Mouse (Mus musculus) adrenal gland, postnatal 36 days (tissue): Measurements from ENCODE around the gene Mtx3. TPM values are rescaled to one million over a fixed set of nuclear protein-coding genes. Genes with fewer than 3 reads are reported as not detected.

Experiments used
- DNase-seq, 2 experiments: peaks; one replicate each; pipeline ENCODE4 v3.0.0; 2021; ENCODE audit warnings: mixed read lengths in 1 of 2
- total RNA-seq, 2 experiments: library from RNA; stranded (reverse); gene quantifications; 2 replicates each; pipeline ENCODE4 v1.2.3; 2021

The Mtx3 gene
- total RNA-seq, 2 experiments from 2014 or later = 18.3 to 20.0 TPM

DNA sequence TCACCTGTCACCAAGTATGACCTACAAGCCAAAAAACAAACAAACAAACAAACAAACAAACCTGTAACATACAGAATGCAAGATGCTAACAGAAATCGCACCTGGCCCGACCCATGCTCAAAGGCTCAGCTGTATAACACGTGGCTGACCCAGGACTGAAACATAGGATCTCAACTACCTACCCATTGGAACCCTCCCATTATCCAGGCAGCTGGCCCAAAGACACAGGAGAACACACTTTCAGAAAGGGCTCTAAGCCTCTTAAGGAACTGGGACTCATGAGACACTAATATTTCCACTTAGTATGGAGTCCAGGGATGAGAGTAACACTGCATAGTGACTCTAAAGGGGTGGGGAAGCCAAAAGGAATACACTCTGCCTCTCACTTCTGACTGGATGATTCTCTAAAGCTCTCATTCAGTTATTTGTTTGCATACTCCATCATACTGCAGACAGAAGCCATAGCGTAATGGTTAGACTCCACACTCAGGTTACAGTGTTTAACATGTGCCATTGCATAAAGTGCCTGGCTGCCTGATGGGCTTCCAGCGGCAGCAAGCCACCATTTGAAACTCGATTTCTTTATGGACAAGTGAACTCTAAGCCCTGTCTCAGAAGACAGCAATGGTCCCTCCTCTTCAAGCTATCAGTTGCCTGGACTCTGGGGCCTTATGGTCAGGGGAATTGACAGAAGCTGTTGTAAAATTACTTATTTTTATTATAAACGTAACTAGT is 38.6 kb downstream of the Mtx3 start:
- no peak for DNase-seq

DNA sequence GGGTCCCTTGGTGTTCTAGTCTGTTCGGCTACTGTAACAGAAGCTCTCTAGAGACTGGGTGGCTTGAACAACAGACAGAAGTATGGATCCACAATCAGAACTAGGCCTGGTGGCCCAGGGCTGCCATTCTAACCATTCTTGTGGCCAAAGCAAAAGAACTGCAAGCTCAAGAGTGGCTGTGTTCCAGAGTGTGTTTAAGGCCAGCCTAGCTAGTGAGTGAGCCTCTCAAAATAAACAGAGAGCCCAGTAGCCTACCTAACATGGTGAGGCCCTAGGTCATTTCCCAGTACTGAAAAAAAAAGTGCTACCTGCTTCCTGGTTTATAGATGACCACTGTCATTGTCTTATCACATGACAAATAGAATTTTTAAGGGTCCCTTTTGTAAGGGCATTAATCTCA is 39.6 kb downstream of the Mtx3 start:
- DNase-seq = no peak

DNA sequence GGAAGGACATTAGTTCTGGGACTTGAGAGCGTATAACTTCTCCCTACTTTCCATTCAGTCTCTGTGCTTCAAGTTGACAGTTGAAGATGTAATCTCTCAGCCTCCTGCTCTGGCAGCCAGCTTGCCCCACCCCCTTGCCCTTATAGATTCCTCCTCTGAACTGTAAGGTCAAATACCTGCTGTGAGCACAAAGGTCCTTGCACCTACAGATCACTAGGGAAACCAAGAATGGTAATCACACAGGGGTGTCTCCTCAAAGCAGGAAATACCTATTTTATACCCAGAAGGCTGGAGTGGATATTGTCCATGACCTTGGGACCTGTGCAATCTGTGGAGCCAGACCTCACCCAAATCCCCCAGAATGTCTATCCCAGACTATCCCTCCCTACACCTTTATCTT is 40.4 kb downstream of the Mtx3 start:
- no peak for DNase-seq

DNA sequence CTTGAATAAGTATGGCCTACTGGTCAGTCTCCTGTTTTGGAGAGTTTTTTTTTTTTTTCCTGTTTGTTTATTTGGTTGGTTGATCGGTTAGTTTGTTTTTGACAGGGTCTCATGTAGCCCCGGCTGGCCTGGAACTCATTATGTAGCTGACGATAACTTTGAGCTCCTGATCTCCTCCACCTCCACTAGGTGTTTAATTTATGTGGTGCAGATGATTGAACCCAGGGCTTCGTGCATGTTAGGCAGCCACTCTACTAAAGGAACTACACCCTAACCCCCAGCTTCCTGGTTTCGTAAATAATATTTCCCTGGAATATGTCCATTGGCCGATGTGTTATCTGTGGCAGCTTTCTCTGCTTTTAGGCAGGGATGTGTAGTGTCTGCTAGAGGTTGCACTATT is 54.5 kb downstream of the Mtx3 start:
- DNase-seq = no peak

DNA sequence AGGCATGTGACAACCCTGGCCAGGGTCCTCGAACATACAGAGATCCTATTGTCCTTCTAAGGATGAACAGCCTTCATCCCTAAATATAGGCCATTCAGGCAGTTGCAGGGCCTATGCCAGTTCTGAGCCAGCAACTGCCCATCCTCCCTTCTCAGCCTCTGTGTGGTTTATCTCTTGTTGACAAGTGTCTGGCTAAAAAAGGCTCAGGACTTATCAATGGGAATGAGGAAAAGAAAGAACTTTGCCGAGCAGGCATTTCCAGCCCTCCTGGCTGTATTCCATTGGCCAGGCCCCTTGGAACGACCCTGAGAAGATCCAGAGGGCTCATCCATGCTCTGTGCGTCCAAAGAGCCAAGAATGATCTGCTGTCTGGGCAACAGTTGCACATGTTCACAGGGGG is 58.7 kb downstream of the Mtx3 start:
- no peak for DNase-seq

DNA sequence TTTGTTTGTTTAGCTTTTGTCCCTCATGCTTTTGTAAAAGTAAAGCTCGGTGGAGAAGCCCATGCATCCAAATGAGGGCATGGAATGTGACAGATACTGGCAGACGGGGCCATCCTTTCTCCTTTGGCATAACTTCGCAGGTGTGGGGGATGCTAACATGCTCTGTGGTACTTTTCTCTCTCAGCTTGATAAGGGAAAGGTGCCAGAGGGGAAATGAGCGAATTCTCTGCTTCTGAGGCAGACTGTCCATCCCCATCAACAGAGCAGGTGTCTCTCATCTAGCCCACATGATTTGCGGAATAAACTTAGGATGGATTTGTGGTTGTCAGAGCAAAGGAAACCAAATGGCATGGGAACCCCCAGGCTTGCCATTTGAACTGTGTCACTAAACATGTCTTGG is 61.4 kb downstream of the Mtx3 start:
- no peak for DNase-seq

DNA sequence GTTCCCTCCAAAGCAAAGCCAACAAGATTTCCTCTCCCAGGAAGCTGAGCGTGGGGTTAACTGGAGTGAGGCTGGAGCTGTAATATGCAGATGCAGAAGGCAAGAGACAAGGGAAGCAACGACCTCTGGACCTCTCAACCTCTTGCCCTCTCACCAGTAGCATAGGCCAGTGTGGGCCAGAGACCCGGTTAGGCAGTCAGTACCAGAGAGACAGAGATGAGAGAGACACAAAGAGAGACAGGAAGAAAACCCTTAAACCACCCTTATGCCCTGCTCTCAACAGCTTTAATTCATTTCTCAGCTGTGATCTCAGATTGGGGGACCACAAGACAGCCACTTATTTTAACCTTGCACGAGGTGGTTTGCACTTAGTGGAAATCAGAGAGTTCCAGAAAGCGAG is 62.8 kb downstream of the Mtx3 start:
- DNase-seq = no peak

Other genes with a start within 250 kb of the Mtx3 start
- gene Serinc5, start 233.7 kb upstream of the Mtx3 start, total RNA-seq = 10 to 100 TPM; 63.7 to 92.3 TPM
- 1 to 10 TPM; 2.6 to 3.1 TPM for gene Thbs4, start 49.9 kb upstream of the Mtx3 start, total RNA-seq